Mouse (Mus musculus) heart, postnatal 0 days (tissue): ENCODE measurements at regions not wholly inside any gene's neighbourhood (a gene's known extent, or its start where the extent isn't known, plus 50 kb on each side); places are given as distances from the start of the nearest gene placed in this dataset.

Source experiments
- CTCF ChIP-seq: IDR thresholded peaks from 2 replicates; pipeline ENCODE4 v1.5.1; 2016; ENCODE audit warnings: antibody characterized with exemption, control low read depth, low read depth
- EP300 ChIP-seq: IDR thresholded peaks from 2 replicates; pipeline ENCODE4 v1.6.1; 2016; ENCODE audit warnings: antibody characterized with exemption, low read depth

DNA sequence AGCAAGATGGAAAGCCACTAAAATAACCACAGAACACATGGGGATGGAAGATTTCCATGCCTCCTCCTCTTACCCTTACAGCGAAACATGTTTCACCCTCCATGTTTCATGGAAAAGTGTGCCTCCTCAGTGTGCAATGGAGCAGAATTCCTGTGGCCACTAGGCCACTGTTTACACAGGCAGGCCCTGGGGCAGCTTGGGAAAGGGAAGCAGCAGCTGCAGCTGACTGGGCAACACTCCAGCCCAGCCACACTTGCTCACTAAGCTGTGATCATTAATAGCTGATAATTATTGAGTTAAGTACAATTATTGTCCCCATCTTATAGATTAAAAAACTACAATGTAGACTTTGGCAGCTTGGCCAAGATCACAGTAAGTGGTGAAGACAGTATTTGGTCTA lies 402.5 kb upstream of the Acvr2a start:
- TF ChIP-seq CTCF (no peak), EP300 (no peak)
